Mouse (Mus musculus): ENCODE data around the gene Gfra1.

GRCm38 (mm10) chr19:58251095-58251494 lies 204.6 kb downstream of the Gfra1 start:
- TF ChIP-seq CTCF (IDR thresholded peaks at IDR 0.05; ENCODE audit: low read depth, low read length) (no peak), POLR2A (IDR thresholded peaks at IDR 0.05; ENCODE audit: borderline replicate concordance, low read depth, low read length) (no peak)

Measured in bone marrow macrophage, adult 2 months (primary cell).